Mouse (Mus musculus) myocyte (in vitro differentiated cells): ENCODE measurements at regions not wholly inside any gene's neighbourhood (a gene's known extent, or its start where the extent isn't known, plus 50 kb on each side); places are given as distances from the start of the nearest gene placed in this dataset.

Experiments used
- TCF12 ChIP-seq: IDR thresholded peaks from one replicate; pipeline ENCODE4 v1.6.1; 2011; ENCODE audit warnings: mild to moderate bottlenecking, control low read depth; ENCODE audit not compliant: poor library complexity, insufficient read depth, severe bottlenecking
- USF1 ChIP-seq: IDR thresholded peaks from one replicate; pipeline ENCODE4 v1.6.1; 2011; ENCODE audit warnings: low read depth, mild to moderate bottlenecking, control low read depth, moderate library complexity

- TF ChIP-seq TCF12, result no peak
- TF ChIP-seq USF1, result no peak
Measured at GRCm38 (mm10) chr9:14158096-14158837, 116.6 kb upstream of the Sesn3 start.
